Mouse (Mus musculus) urinary bladder, postnatal 0 days (tissue): ENCODE data around the gene Rad54l2. TPM values are rescaled to one million over a fixed set of nuclear protein-coding genes. Genes with fewer than 3 reads are reported as not detected.

Experiments
- polyA plus RNA-seq: library from polyadenylated mRNA; unstranded; fragments of >200 nt; fragmentation: Nextera tagmentation; extraction: Ambion mirVana; gene quantifications from 2 replicates; pipeline ENCODE4 v1.2.1, GENCODE M21; 2015

Rad54l2 gene
- 2.5 TPM in 2 replicates for polyA plus RNA-seq

DNA sequence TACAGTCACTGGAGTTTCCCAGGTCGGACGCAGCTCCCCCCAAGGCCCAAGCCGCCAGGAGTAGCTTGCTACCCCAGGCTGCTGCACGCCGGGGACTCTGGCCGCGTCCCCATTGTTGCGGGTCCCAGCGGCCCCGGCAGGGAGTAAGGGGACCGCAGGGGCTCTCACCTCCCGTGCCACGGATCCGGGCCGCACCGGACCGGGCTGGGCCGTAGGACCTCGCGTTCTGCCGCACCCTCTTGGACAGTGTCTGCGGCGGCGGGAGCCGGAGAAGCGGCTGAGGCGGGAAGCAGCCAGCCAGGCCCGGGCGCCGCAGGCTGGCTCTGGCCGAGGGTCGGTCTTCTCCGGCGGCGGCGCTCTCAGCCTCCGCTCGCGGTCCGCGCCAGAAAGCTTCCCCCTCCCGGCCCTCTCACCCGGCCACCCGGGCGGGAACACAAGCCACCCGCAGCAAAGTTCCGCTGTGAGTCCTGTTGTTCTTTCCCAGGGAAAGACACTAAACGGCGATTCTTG, at the start of gene Rad54l2:
TSS of gene Rad54l2 (minus strand) at position 383 of the 510 bp plus-strand sequence.

DNA sequence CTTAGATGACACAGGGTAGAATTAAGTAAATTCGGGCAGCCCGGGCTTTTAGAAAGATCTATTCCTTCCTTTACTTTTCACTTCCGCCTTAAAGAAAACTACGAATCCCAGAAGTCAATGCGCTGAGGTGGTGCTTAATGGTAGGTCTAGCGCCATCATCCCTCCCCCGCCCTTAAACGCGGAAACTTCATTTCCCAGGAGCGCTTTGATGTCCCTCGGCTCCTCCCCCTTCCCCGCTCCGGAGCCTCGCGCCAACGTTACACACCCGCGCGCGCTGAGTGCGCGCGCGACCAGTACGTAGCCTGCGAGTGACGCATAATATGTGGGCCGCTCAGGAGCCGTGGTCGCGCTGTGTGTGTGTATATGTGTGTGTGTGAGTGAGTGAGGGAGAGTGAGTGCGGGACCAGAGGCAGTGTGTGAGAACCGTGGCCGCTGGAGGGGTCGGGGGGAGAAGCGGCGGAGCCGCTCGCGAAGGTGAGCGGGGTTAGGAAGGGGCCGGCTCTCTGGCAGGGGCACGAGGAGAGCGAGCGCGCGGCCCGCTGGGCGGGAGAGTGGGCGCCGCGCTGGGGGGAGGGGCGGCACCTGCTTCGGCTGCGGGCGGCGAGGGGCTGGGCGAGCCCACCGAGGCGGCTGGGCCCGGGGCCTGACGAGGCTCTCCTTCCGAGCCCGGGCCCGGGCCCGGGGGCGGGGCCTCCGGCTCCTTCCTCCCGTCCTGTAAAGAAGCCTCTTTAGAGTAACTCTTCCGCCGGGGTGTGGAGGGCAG, 32.8 kb upstream of the Rad54l2 start, which contains the start of gene Dcaf1:
TSS of gene Dcaf1 (plus strand) at position 257 of the 763 bp plus-strand sequence.

DNA sequence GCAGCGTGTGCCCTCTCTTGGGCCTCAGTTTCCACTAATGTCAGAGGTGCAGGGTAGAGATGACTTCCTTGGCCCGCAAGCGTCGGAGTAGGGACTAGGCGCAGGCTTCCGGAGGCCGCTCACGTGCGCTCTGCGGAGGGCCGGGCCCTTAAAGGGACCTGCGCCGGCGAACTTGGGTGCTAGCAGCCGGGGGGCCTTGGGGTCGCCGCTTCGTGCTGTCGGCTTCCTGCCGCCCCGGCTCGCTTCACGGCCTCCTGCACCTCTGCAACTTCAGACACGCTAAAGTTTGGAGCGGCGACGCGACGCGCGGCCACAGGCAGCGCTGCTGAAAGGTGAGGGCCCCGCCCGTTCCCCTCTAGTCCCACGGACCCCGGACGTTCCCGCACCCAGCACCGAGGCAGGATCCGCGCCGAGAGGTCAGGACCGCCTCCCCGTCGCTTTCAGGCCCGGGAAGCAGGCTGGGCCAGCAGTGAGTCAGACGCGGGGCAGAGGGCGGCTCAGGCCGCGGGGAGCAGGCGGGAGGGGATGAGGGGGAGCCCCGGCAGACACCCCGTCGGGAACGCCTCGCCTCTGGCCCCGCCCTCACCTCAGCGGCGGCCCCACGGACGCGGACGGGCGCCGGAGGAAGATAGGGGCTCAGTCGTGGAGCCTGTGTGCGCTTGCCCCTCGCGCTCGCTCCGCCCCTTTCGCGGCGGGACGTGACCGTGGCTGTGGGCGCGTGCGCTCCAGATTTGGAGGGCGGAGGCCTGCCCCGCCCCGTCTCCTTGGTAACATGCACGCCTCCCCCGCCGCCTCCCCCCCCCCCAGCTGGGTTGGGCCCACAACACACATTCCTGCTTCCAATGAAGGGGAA, 103.5 kb downstream of the Rad54l2 start, which contains the start of gene Tex264:
TSS of gene Tex264 (minus strand) at position 679 of the 853 bp plus-strand sequence.

DNA sequence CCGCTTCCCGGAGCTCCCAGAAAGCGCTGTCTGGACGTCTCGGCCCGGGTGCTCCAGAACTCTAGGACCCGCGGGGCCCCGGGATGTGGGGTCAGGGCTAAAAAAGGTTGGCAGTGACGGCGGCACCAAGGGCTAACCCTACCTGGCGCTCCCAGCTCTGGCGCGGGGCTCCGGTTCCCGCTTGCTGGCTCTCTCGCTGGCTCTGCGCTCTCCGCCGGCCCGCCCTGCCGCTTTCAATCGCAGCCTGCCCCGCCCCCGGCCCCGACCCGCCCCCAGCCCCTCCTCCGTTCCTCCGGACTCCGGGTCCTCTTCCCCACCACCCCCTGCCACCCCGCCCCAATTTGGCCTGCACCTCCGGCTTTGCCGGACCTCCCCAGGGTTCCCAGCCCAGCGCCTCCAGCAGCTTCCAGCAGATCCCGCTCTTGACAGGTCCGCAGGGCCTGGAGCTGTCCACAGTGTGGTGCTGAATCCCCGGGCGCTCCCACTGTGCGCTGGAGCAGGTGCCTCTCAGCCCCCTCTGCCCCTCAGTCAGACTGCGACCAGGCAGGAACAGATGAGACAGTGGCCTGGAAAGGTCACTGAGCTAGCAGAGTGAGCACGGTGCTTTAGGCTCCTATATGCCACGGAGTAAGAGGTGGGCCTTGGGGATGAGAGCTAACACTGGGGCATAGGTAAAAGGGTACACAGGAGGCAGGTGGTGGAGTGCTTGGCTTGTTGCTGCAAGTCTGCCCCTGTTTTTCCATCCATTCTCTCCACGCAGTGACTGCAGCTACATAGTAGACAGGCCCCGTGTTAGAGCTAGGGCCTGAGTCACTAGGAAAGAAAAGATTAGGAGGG, 132.9 kb downstream of the Rad54l2 start, which contains the start of gene Grm2:
TSS of gene Grm2 (minus strand) at position 199 of the 837 bp plus-strand sequence.

Other genes with a start within 250 kb of the Rad54l2 start
- gene Iqcf3, start 227.6 kb downstream of the Rad54l2 start, polyA plus RNA-seq = not detected in 2 replicates
- not detected in 2 replicates for gene Iqcf4, start 218.2 kb downstream of the Rad54l2 start, polyA plus RNA-seq
- gene Iqcf6, start 162.6 kb downstream of the Rad54l2 start, polyA plus RNA-seq = not detected in 2 replicates
- not detected in 2 replicates for gene Grm2, start 133.1 kb downstream of the Rad54l2 start, polyA plus RNA-seq
- 65.0 and 76.5 TPM in 2 replicates for gene Tex264, start 103.3 kb downstream of the Rad54l2 start, polyA plus RNA-seq
- 5.7 and 7.8 TPM in 2 replicates for gene Dcaf1, start 32.7 kb upstream of the Rad54l2 start, polyA plus RNA-seq
- 3.2 and 4.3 TPM in 2 replicates for gene Rbm15b, start 98.2 kb upstream of the Rad54l2 start, polyA plus RNA-seq
- 175 and 238 TPM in 2 replicates for gene Manf, start 102.8 kb upstream of the Rad54l2 start, polyA plus RNA-seq